Mouse (Mus musculus) cerebral cortex, adult 2 months (tissue): ENCODE measurements around the gene Med31.

Experiments used
- WGBS: fragments of 180-500 bp; shearing (Covaris S2); methylation state at CpG from one replicate; pipeline ENCODE4 v1.1.7; 2018; 5-methylcytosine and 5-hydroxymethylcytosine counted together

The Med31 gene

GRCm38 (mm10) chr11:72215410-72215797 is at the start of gene Med31:
Gene Med31, minus strand, starts transcription at chr11:72215592.
- WGBS, result 1% methylated on average over 29 of the region's 29 CpGs

GRCm38 (mm10) chr11:72256441-72256840 is 41.0 kb upstream of the Med31 start:
- 88% methylated on average over 2 of the region's 2 CpGs for WGBS

DNA sequence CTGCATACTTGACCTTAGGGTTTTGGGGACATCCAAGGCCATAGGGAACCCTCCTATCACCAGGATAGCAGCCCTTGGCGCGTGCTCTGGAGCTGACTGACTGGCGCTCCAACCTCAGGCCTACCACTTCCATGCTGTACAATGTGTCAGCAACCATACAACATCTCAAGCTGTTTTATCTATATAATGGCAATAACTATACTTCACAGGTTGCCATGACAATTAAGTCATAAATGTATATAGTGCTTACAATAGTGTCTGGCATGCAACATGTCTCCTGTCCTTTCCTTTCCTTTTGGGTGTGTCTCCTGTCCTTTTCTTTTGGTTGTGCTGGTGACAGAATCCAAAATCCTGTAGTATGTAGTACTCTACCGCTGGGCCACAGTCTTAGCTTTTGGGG is 40.2 kb upstream of the Med31 start:
- WGBS, result 96% methylated on average over 4 of the region's 4 CpGs

GRCm38 (mm10) chr11:72245196-72245753 is 29.9 kb upstream of the Med31 start:
- WGBS, result 58% methylated on average over 8 of the region's 8 CpGs

DNA sequence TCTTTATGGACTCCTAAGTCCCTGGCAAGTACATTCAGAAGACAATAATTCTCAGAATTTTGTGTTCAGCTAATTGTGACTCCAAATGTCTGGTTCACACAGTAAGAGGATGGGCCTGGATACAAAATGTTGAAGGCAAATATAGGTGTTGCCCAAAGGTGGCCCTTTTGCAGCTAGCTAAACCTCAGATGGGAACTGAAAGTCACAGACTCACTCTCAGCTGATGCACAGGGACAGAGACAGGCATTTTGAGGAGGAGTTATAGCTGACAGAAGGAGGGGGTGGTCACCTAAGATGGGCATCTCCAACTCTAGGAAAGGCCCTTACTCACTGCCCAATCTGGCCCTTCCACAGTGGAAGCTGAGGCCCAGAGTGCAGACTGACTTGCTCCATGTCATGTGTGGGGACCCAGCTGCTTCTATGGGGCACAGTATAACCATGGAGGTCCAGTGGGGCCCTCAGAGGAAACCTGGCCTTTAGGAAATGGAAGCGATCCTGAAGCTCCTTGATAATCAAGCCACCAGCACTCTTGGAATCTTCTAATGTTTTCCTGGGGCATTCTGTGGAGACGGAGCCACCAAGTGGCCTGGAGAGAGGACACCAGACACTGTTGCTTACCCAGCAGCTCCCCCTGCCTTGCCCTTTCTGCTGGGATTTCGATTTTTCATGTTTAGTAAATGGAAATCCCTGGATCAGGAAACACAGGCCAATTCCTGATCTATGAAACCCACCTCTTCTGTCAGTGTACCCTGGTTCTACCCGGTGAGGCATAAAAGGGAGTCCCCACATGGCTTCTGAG is 24.9 kb upstream of the Med31 start:
- 73% methylated on average over 4 of the region's 4 CpGs for WGBS

DNA sequence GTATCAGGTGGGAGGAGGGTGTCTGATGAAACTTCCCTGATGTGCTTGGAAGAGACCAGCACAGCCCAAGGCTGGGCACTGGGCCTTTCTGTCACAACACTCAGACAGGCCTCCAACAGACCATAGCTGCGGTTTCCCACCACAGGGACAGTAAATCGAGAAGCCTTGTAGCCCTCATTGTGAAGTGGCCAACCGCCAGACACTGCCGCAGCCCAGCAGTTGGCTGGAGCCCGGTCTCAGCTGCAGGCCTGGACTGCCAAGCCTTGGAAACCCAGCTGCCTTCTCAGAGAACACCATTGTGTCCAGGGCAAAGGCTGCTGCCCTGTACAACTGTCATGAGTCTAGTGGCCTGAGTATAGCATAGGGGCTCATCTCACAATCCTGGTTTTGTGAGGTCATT is 18.6 kb upstream of the Med31 start:
- WGBS, result 56% methylated on average over 5 of the region's 5 CpGs

- WGBS, result 76% methylated on average over 1 of the region's 1 CpGs
Measured at GRCm38 (mm10) chr11:72232991-72233390, 17.6 kb upstream of the Med31 start.

GRCm38 (mm10) chr11:72232068-72232467 is 16.7 kb upstream of the Med31 start:
- 91% methylated on average over 7 of the region's 7 CpGs for WGBS

- 90% methylated on average over 4 of the region's 4 CpGs for WGBS
Measured at GRCm38 (mm10) chr11:72228513-72228912, 13.1 kb upstream of the Med31 start.

DNA sequence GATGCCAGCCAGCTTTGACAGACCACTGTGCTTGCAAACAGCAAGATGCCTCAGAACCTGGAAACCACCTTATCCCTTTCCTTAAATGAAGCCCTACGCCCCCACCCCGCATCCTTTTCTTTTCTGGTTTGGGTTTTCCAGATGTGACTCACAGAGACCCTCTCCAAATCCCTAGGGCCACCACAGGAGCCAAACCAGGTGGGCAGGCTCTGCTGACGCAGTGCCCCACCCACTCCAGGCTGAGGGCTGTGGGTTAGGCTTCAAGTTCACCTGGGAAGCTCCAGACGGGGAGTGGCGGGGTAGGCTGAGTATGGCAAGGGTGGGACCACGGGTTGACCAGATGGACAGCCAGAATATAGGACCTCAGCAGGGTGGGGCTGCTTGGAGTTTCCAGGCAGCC is 11.5 kb upstream of the Med31 start:
- WGBS, result 88% methylated on average over 6 of the region's 6 CpGs

GRCm38 (mm10) chr11:72226020-72226791 is 10.8 kb upstream of the Med31 start:
- 69% methylated on average over 10 of the region's 10 CpGs for WGBS

- 10% methylated on average over 5 of the region's 5 CpGs for WGBS
Measured at GRCm38 (mm10) chr11:72224865-72225264, 9.5 kb upstream of the Med31 start.

DNA sequence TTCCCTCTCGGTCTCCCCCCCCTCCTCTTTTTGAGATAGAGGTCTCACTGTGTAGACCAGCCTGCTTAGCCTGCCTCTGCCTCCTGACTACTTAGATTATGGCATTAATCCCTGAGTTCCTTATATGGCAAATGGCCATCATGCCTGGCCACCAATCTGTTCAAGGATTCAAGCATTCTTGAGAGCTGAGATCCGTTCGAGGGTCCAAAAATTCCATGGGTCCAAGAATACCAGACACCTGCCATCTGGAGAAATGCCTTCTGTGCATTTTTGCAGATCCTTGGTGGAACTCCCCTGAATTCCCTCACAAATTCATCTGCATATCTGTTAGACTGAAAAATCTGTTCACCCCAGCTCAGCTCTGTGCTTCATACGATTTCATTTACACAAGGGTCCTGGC is 8.0 kb upstream of the Med31 start:
- 54% methylated on average over 4 of the region's 4 CpGs for WGBS

DNA sequence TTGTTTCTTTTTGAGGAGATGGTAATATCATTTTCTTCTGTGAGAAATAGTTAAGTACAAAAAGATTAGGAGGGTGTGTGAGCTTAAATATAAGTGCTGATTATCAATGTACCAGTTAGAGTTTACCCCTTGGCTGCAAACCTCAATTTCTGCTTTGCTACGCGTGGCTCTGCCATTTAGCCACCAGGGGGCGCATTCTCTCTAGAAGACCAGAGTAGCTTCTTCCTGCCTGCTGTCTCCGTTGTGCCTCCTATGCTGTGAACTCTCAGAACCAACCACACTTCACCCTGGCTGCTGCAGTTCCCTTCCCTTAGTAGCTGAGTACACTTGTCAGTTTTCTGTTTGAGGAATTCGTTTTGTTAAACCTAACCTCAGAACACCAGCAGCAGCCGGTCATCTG is 5.9 kb upstream of the Med31 start:
- WGBS, result 18% methylated on average over 6 of the region's 6 CpGs

DNA sequence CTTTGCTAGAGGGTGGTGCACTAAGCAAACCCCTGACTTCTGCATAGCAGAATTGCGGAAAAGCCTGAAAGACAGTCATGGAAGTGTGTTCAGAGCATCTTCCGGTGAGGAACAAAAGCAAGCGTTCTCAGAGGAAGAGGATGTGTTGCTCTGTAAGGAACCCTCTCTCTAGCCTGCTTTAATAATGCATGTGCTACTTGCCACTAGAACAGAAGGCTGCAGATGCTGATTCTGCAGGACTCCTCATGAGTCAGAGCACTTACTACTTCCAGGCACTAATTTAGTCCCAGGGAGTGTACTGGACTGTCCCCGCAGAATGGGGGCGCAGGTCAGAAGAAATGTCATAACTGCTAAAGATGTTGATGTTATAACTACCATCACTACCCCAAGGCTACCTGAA is 1.7 kb upstream of the Med31 start:
- WGBS, result 49% methylated on average over 5 of the region's 5 CpGs

- WGBS, result under 1% methylated on average over 51 of the region's 51 CpGs
Measured at GRCm38 (mm10) chr11:72214591-72215409, 592 bp downstream of the Med31 start.

DNA sequence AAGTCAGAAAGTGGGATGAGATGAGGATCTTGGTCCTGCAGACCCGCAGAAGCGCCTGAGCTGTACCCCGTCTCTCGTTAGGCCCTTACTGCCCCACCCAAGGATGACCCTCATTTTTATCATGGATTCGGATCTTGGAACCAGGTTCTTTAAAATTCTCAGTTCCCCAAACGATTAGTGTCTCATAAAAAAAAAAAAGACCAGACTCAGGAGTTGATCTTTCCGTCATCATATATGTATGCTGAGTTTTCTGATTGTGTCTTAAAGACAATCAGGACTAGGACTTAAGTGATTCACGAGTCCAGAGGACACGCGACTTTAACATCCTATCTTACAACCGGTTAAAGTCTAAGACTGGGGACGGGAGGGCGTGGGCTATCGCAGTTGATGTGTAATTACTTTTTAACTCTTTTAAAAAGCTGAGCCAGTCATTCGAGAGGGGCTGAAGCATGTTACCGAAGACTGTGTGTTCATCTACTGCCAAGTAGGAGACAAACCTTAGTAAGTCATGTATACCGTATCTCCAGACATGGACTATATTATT is 7.5 kb downstream of the Med31 start:
- 6% methylated on average over 17 of the region's 17 CpGs for WGBS

DNA sequence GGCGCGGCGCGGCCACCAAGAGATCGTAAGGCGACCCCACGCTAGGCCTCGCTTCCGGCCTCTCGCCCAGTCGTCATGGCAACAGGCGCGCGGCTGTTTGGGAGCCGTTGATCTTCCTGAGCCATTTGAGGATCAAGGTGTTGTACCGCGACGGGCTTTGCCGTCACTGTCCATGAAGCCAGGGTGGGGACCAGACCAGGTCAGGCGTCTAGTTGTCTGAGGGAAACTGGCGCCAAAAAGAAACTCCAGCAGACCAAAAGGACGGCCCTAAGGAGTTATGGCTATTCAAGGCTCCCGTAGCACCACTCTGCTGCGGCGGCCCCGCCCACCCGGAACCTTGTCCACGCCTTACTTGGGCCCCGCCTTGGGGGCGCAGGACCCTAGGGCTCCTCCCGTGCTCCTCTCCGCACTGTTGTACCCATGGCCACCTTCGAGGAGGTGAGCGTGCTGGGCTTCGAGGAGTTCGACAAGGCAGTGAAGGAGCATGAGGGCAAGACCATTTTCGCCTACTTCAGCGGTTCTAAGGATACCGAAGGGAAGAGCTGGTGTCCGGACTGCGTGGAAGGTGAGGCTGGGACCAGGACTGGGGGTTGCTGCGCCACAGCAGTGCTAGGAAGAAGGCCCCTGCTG is 8.1 kb downstream of the Med31 start, which contains the start of the genes 4933427D14Rik and Txndc17:
4933427D14Rik (minus strand) TSS at position 256 of the 630 bp plus-strand sequence.
Txndc17 (plus strand) TSS at position 344 of the 630 bp plus-strand sequence.
- WGBS, result under 1% methylated on average over 42 of the region's 42 CpGs

- under 1% methylated on average over 43 of the region's 43 CpGs for WGBS
Measured at GRCm38 (mm10) chr11:72206341-72207203, 8.8 kb downstream of the Med31 start, which contains the start of gene Gm43951. Gene Gm43951, minus strand, starts transcription at chr11:72206840.

DNA sequence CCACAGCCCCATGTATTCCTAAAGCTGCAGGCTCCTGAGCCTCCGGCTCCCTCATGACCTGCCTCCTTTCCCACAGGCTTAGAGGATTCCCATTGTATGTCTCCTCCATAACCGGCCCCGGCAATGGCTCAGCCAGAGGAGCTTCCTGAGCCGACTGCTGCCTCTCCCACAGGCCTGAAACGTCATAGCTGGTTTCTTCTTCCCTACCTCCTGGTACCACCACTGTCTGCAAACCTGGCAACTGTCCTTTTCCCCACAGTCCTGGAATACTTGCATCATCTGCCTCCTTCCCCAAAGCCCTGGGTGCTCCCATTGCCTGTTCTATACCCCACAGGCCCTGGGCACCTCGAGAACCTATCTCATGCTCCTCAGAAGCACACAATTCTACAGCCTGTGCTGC is 10.1 kb downstream of the Med31 start:
- 50% methylated on average over 6 of the region's 6 CpGs for WGBS
